Mouse (Mus musculus) heart, embryonic 14.5 days (tissue): ENCODE results near the gene Umad1. TPM values are rescaled to one million over a fixed set of nuclear protein-coding genes. Genes with fewer than 3 reads are reported as not detected.

Experiments
- ATAC-seq: fragments of 200-750 bp; cut with Nextera tagmentation; 2 replicates; pipeline ENCODE4 v1.8.0; 2017; ENCODE audit warnings: low read depth, moderate TSS enrichment; ENCODE audit not compliant: insufficient number of reproducible peaks, insufficient read depth, low FRiP score
- H3K27ac ChIP-seq, 2 experiments: fragments of 200-500 bp in 1 of 2; fragments of 300-500 bp in 1 of 2; sonication (generic) in 1 of 2; replicated peaks in 1 of 2; 2 replicates each; pipeline ENCODE4 v1.5.1; 2012 to 2014; ENCODE audit warnings: low read depth in 2 of 2, low read length in 2 of 2, control low read depth in 1 of 2, mild to moderate bottlenecking in 1 of 2, mixed read lengths in 1 of 2; ENCODE audit not compliant: control insufficient read depth in 1 of 2, insufficient read depth in 1 of 2
- H3K27me3 ChIP-seq: fragments of 300-500 bp; sonication (generic); 2 replicates; pipeline ENCODE4 v1.6.1; 2014; ENCODE audit warnings: mild to moderate bottlenecking, low read length, control low read depth; ENCODE audit not compliant: control insufficient read depth, insufficient read depth
- H3K36me3 ChIP-seq: fragments of 300-500 bp; sonication (generic); 2 replicates; pipeline ENCODE4 v1.6.1; 2014; ENCODE audit warnings: mild to moderate bottlenecking, control low read depth, low read length, mixed read lengths; ENCODE audit not compliant: control insufficient read depth, insufficient read depth
- H3K4me1 ChIP-seq, 2 experiments: fragments of 200-500 bp in 1 of 2; fragments of 300-500 bp in 1 of 2; sonication (generic) in 1 of 2; 2 replicates each; pipeline ENCODE4 v1.6.1; 2012 to 2014; ENCODE audit warnings: low read length in 2 of 2, control low read depth in 1 of 2, mixed read lengths in 1 of 2; ENCODE audit not compliant: control insufficient read depth in 2 of 2, insufficient read depth in 2 of 2
- H3K4me2 ChIP-seq: fragments of 300-500 bp; sonication (generic); 2 replicates; pipeline ENCODE4 v1.6.1; 2014; ENCODE audit warnings: mild to moderate bottlenecking, low read length
- H3K4me3 ChIP-seq, 2 experiments: fragments of 200-500 bp in 1 of 2; fragments of 300-500 bp in 1 of 2; sonication (generic) in 1 of 2; 2 replicates each; pipeline ENCODE4 v1.5.1; 2012 to 2014; ENCODE audit warnings: low read length in 2 of 2, mild to moderate bottlenecking in 2 of 2, control low read depth in 1 of 2, low read depth in 1 of 2, moderate library complexity in 1 of 2; ENCODE audit not compliant: control insufficient read depth in 1 of 2, insufficient read depth in 1 of 2
- H3K9ac ChIP-seq: fragments of 300-500 bp; sonication (generic); 2 replicates; pipeline ENCODE4 v1.6.1; 2014; ENCODE audit warnings: mild to moderate bottlenecking, low read length
- H3K9me3 ChIP-seq: fragments of 300-500 bp; sonication (generic); 2 replicates; pipeline ENCODE4 v1.6.1; 2016; ENCODE audit warnings: low read length, control low read depth; ENCODE audit not compliant: control insufficient read depth
- WGBS: fragments of 180-500 bp; shearing (Covaris S2); extraction: QIAGEN DNeasy Blood & Tissue Kit; methylation state at CpG from one replicate; pipeline ENCODE4 v1.1.7; 2014; 5-methylcytosine and 5-hydroxymethylcytosine counted together
- polyA plus RNA-seq: library from polyadenylated mRNA; unstranded; fragments of >200 nt; fragmentation: Nextera tagmentation; extraction: Ambion mirVana; gene quantifications from 2 replicates; pipeline ENCODE4 v1.2.1, GENCODE M21; 2014

Gene Umad1
- polyA plus RNA-seq, 1 experiment from 2014 or later: 26.3 TPM

GRCm38 (mm10) chr6:8503953-8504352, 244.9 kb downstream of the Umad1 start:
- Histone ChIP-seq H3K27me3 (no peaks in the 10 kb centered on the region), H3K27ac (no peak overlapping the region), H3K36me3 (no peaks in the 10 kb centered on the region), H3K4me3 (no peak overlapping the region), H3K4me1 (no peaks in the 10 kb centered on the region), H3K9me3 (0 out of 2 replicates have a peak, but pooled peaks cover 2% of the 10 kb centered on the region), H3K4me2 (no peak overlapping the region), H3K9ac (no peak overlapping the region)
- WGBS: 13% methylated on average over 3 of the region's 3 CpGs
- ATAC-seq: no peak

- H3K36me3 ChIP-seq: no peaks in the 10 kb centered on the region
- no peaks in the 10 kb centered on the region for H3K4me1 ChIP-seq
- ATAC-seq: no peak
- H3K9ac ChIP-seq: no peak overlapping the region
- no peak overlapping the region for H3K4me3 ChIP-seq
- no peak overlapping the region for H3K27ac ChIP-seq
- 77% methylated on average over 6 of the region's 6 CpGs for WGBS
- H3K9me3 ChIP-seq: 0 out of 2 replicates have a peak, but pooled peaks cover 2% of the 10 kb centered on the region
- no peak overlapping the region for H3K4me2 ChIP-seq
- no peaks in the 10 kb centered on the region for H3K27me3 ChIP-seq
Observed at GRCm38 (mm10) chr6:8504521-8505228, 245.6 kb downstream of the Umad1 start.

GRCm38 (mm10) chr6:8506631-8507030, 247.5 kb downstream of the Umad1 start:
- ATAC-seq: no peak
- Histone ChIP-seq H3K4me2 (no peak overlapping the region), H3K9ac (no peak overlapping the region), H3K4me3 (no peak overlapping the region), H3K9me3 (no peaks in the 10 kb centered on the region), H3K27ac (no peak overlapping the region), H3K27me3 (no peaks in the 10 kb centered on the region), H3K4me1 (peaks cover 0 to 6% of the 10 kb centered on the region in 2 experiments; a peak in 1 of 4 replicates), H3K36me3 (no peaks in the 10 kb centered on the region)

Other genes starting within 250 kb of the Umad1 start
- 0.04 and 0.15 TPM in 2 replicates for gene Col28a1, start 66.7 kb upstream of the Umad1 start, polyA plus RNA-seq
- 16.9 and 17.3 TPM in 2 replicates for gene Mios, start 50.1 kb upstream of the Umad1 start, polyA plus RNA-seq
- 103 and 109 TPM in 2 replicates for gene Rpa3, start 115 bp upstream of the Umad1 start, polyA plus RNA-seq
- gene Gm45062, start 162 bp downstream of the Umad1 start, polyA plus RNA-seq: 4.2 and 7.3 TPM in 2 replicates